Mouse (Mus musculus) neural tube, embryonic 14.5 days (tissue): ENCODE data around the gene Zfp784. TPM values are rescaled to one million over a fixed set of nuclear protein-coding genes. Genes with fewer than 3 reads are reported as not detected.
A peak's percentile ranks its signal among the peaks of the same experiment; 100 is the strongest.

Experiments used
- ATAC-seq: fragments of 200-750 bp; cut with Nextera tagmentation; 2 replicates; pipeline ENCODE4 v1.8.0; 2017; ENCODE audit warnings: low read depth, mild to moderate bottlenecking, moderate TSS enrichment, moderate library complexity
- H3K27ac ChIP-seq: fragments of 300-500 bp; sonication (generic); 2 replicates; pipeline ENCODE4 v1.5.1; 2014; ENCODE audit warnings: low read depth, mild to moderate bottlenecking, control low read depth, low read length, moderate library complexity, mixed read lengths
- H3K27me3 ChIP-seq: fragments of 300-500 bp; sonication (generic); 2 replicates; pipeline ENCODE4 v1.6.1; 2014; ENCODE audit warnings: low read length; ENCODE audit not compliant: control insufficient read depth, insufficient read depth
- H3K36me3 ChIP-seq: fragments of 300-500 bp; sonication (generic); 2 replicates; pipeline ENCODE4 v1.6.1; 2014; ENCODE audit warnings: low read length, mixed read lengths; ENCODE audit not compliant: control insufficient read depth, insufficient read depth
- H3K4me1 ChIP-seq: fragments of 300-500 bp; sonication (generic); 2 replicates; pipeline ENCODE4 v1.6.1; 2014; ENCODE audit warnings: low read length; ENCODE audit not compliant: control insufficient read depth, insufficient read depth
- H3K4me2 ChIP-seq: fragments of 300-500 bp; sonication (generic); 2 replicates; pipeline ENCODE4 v1.6.1; 2014; ENCODE audit warnings: mild to moderate bottlenecking, low read depth, low read length, control low read depth
- H3K4me3 ChIP-seq: fragments of 300-500 bp; sonication (generic); 2 replicates; pipeline ENCODE4 v1.5.1; 2014; ENCODE audit warnings: low read depth, low read length, control low read depth, mixed read lengths
- H3K9ac ChIP-seq: fragments of 300-500 bp; sonication (generic); replicated peaks from 2 replicates; pipeline ENCODE4 v1.6.1; 2014; ENCODE audit warnings: low read depth, mild to moderate bottlenecking, control low read depth, low read length, mixed read lengths
- H3K9me3 ChIP-seq: fragments of 300-500 bp; sonication (generic); 2 replicates; pipeline ENCODE4 v1.6.1; 2016; ENCODE audit warnings: low read length; ENCODE audit not compliant: control insufficient read depth
- WGBS: fragments of 180-500 bp; shearing (Covaris S2); extraction: QIAGEN DNeasy Blood & Tissue Kit; methylation state at CpG from one replicate; pipeline ENCODE4 v1.1.7; 2014; 5-methylcytosine and 5-hydroxymethylcytosine counted together
- polyA plus RNA-seq: library from polyadenylated mRNA; unstranded; fragments of >200 nt; fragmentation: Nextera tagmentation; extraction: Ambion mirVana; gene quantifications from 2 replicates; pipeline ENCODE4 v1.2.1, GENCODE M21; 2014

Gene Zfp784
- polyA plus RNA-seq, 1 experiment from 2014 or later, result 8.5 TPM

GRCm38 (mm10) chr7:5060944-5061773 lies 22.9 kb upstream of the Zfp784 start:
- Histone ChIP-seq H3K36me3 (peaks cover 6% of the 10 kb centered on the region; the same call in 1 of the 2 replicates), H3K27me3 (peaks cover 10% of the 10 kb centered on the region; the same call in 1 of the 2 replicates), H3K4me3 (peak overlapping the region; percentile 68), H3K4me2 (peak overlapping the region; percentile 72), H3K27ac (peak overlapping the region; percentile 97), H3K4me1 (peaks cover 37% of the 10 kb centered on the region), H3K9me3 (no peaks in the 10 kb centered on the region), H3K9ac (peak overlapping the region; percentile 80)
- peak; percentile 88 for ATAC-seq
- under 1% methylated on average over 60 of the region's 60 CpGs for WGBS

DNA sequence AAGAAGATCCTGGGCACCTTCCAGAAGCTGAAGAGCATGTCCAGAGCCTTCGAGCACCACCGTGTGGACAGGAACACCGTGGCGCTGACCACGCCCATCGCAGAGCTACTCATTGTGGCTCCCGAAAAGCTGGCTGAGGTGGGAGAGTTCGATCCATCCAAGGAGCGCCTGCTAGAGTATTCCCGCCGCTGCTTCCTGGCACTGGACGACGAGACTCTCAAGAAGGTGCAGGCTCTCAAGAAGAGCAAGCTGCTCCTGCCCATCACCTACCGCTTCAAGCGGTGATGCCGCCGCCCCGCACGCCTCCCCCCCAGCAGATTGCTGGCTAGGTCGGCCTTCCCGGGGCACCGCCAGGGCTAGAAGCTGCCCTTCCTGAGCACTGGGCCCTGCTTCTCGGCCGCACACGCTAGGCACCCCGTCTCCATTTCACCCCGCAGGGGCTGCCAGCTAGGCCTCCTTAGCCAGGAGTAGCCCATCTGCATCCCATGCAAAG lies 22.0 kb upstream of the Zfp784 start:
- H3K4me2 ChIP-seq, result peak overlapping the region; percentile 72
- no peak for ATAC-seq
- peak overlapping the region; percentile 68 for H3K4me3 ChIP-seq
- H3K36me3 ChIP-seq, result no peaks in the 10 kb centered on the region
- H3K9ac ChIP-seq, result peak overlapping the region; percentile 63
- H3K4me1 ChIP-seq, result peaks cover 36% of the 10 kb centered on the region
- H3K27me3 ChIP-seq, result peaks cover 13% of the 10 kb centered on the region
- H3K27ac ChIP-seq, result peak overlapping the region; percentile 97
- 2% methylated on average over 27 of the region's 27 CpGs for WGBS
- H3K9me3 ChIP-seq, result no peaks in the 10 kb centered on the region

- H3K9ac ChIP-seq, result no peak overlapping the region
- H3K36me3 ChIP-seq, result no peaks in the 10 kb centered on the region
- H3K4me2 ChIP-seq, result no peak overlapping the region
- no peak for ATAC-seq
- 93% methylated on average over 12 of the region's 12 CpGs for WGBS
- H3K27ac ChIP-seq, result peak overlapping the region; percentile 97
- no peaks in the 10 kb centered on the region for H3K9me3 ChIP-seq
- peaks cover 31% of the 10 kb centered on the region for H3K4me1 ChIP-seq
- H3K4me3 ChIP-seq, result no peak overlapping the region
- peaks cover 19% of the 10 kb centered on the region for H3K27me3 ChIP-seq
Measured at GRCm38 (mm10) chr7:5059421-5059820, 21.2 kb upstream of the Zfp784 start.

DNA sequence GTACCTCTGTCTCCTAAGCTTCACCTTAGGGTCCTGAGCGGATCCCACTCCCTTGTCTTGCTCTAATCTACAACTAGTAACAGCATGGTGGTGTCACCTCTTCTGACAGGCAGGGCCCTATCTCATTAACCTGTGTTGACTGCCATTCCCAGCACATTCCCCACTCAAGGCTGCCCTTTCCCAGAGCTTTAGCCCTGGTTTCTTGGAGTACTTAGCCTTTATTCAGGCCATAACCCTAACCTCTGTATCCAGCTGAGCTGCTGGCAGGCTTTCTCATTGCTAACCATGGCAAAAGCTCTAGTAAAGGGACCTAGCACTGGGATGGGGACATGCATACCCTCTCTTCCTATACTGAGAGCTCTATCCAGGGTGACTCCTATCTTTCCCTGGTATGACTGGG lies 20.4 kb upstream of the Zfp784 start:
- Histone ChIP-seq H3K4me3 (no peak overlapping the region), H3K27ac (no peak overlapping the region), H3K27me3 (peaks cover 21% of the 10 kb centered on the region), H3K9ac (no peak overlapping the region), H3K4me1 (peaks cover 26% of the 10 kb centered on the region), H3K4me2 (no peak overlapping the region), H3K36me3 (no peaks in the 10 kb centered on the region), H3K9me3 (no peaks in the 10 kb centered on the region)
- ATAC-seq, result no peak
- WGBS, result 92% methylated on average over 1 of the region's 1 CpGs

- H3K4me1 ChIP-seq, result peaks cover 29% of the 10 kb centered on the region
Measured at GRCm38 (mm10) chr7:5057804-5058203, 19.6 kb upstream of the Zfp784 start.

GRCm38 (mm10) chr7:5057381-5057780 lies 19.1 kb upstream of the Zfp784 start:
- Histone ChIP-seq H3K27ac (no peak overlapping the region), H3K36me3 (no peaks in the 10 kb centered on the region; the same call in 1 of the 2 replicates), H3K4me1 (peaks cover 34% of the 10 kb centered on the region), H3K9me3 (no peaks in the 10 kb centered on the region), H3K9ac (peak overlapping the region; percentile 70), H3K4me3 (peak overlapping the region; percentile 60), H3K4me2 (peak overlapping the region; percentile 65), H3K27me3 (peaks cover 21% of the 10 kb centered on the region)
- no peak for ATAC-seq
- 28% methylated on average over 8 of the region's 8 CpGs for WGBS

More at GRCm38 (mm10) chr7:5057804-5058203, 19.6 kb upstream of the Zfp784 start:
- Histone ChIP-seq H3K27ac (no peak overlapping the region), H3K9me3 (no peaks in the 10 kb centered on the region), H3K27me3 (peaks cover 21% of the 10 kb centered on the region), H3K9ac (no peak overlapping the region), H3K4me3 (peak overlapping the region; percentile 60), H3K4me2 (peak overlapping the region; percentile 65), H3K36me3 (no peaks in the 10 kb centered on the region; the same call in 1 of the 2 replicates)
- ATAC-seq, result no peak
- WGBS, result 27% methylated on average over 11 of the region's 11 CpGs

- WGBS, result 4% methylated on average over 54 of the region's 55 CpGs
- no peaks in the 10 kb centered on the region for H3K9me3 ChIP-seq
- H3K36me3 ChIP-seq, result no peaks in the 10 kb centered on the region; the same call in 1 of the 2 replicates
- H3K9ac ChIP-seq, result peak overlapping the region; percentile 70
- H3K4me1 ChIP-seq, result peaks cover 38% of the 10 kb centered on the region
- peak overlapping the region; percentile 65 for H3K4me2 ChIP-seq
- peaks cover 21% of the 10 kb centered on the region for H3K27me3 ChIP-seq
- ATAC-seq, result peak; percentile 3
- H3K4me3 ChIP-seq, result peak overlapping the region; percentile 60
- peak overlapping the region; percentile 80 for H3K27ac ChIP-seq
Measured at GRCm38 (mm10) chr7:5056651-5057263, 18.5 kb upstream of the Zfp784 start.

- peak overlapping the region; percentile 65 for H3K4me3 ChIP-seq
- no peak overlapping the region for H3K27ac ChIP-seq
- H3K27me3 ChIP-seq, result peaks cover 21% of the 10 kb centered on the region
- 10% methylated on average over 32 of the region's 32 CpGs for WGBS
- ATAC-seq, result no peak
- peak overlapping the region; percentile 76 for H3K9ac ChIP-seq
- H3K9me3 ChIP-seq, result no peaks in the 10 kb centered on the region
- peaks cover 35% of the 10 kb centered on the region for H3K4me1 ChIP-seq
- H3K36me3 ChIP-seq, result no peaks in the 10 kb centered on the region; the same call in 1 of the 2 replicates
- H3K4me2 ChIP-seq, result peak overlapping the region; percentile 89
Measured at GRCm38 (mm10) chr7:5053456-5054179, 15.4 kb upstream of the Zfp784 start.
